Mouse (Mus musculus): ENCODE data around the gene Itln1. TPM values are rescaled to one million over a fixed set of nuclear protein-coding genes. Genes with fewer than 3 reads are reported as not detected.

The Itln1 gene
- polyA plus RNA-seq, 1 experiment from 2014 or later, result not detected

GRCm38 (mm10) chr1:171560262-171560661, 25.2 kb upstream of the Itln1 start:
- DNase-seq (ENCODE audit: low spot score) (no peak), ATAC-seq (ENCODE audit: low FRiP score) (no peak)
- H3K4me1 ChIP-seq (replicated peaks; ENCODE audit: control insufficient read depth, insufficient read depth, low read length), result no peaks in the 10 kb centered on the region
- WGBS, result 78% methylated on average over 2 of the region's 2 CpGs
- H3K9me3 ChIP-seq (ENCODE audit: control insufficient read depth, low read length), result no peaks in the 10 kb centered on the region
- no peak overlapping the region for H3K9ac ChIP-seq
- no peak overlapping the region for H3K4me2 ChIP-seq (replicated peaks)
- no peaks in the 10 kb centered on the region for H3K27me3 ChIP-seq (ENCODE audit: control insufficient read depth, insufficient read depth, low read length)
- H3K4me3 ChIP-seq (replicated peaks; ENCODE audit: low read length), result no peak overlapping the region
- H3K27ac ChIP-seq, result no peak overlapping the region
- H3K36me3 ChIP-seq (replicated peaks; ENCODE audit: control insufficient read depth, insufficient read depth), result no peaks in the 10 kb centered on the region

- no peaks in the 10 kb centered on the region for H3K9me3 ChIP-seq (ENCODE audit: control insufficient read depth, low read length)
- H3K27me3 ChIP-seq (ENCODE audit: control insufficient read depth, insufficient read depth, low read length), result no peaks in the 10 kb centered on the region
- WGBS, result 77% methylated on average over 4 of the region's 4 CpGs
- H3K4me3 ChIP-seq (replicated peaks; ENCODE audit: low read length), result no peak within 1 kb of the TSS
- H3K4me2 ChIP-seq (replicated peaks), result no peak within 1 kb of the TSS
- no peak within 1 kb of the TSS for H3K27ac ChIP-seq
- H3K9ac ChIP-seq, result no peak within 1 kb of the TSS
- H3K36me3 ChIP-seq (replicated peaks; ENCODE audit: control insufficient read depth, insufficient read depth), result no peaks in the 10 kb centered on the region
- no peak for DNase-seq (ENCODE audit: low spot score)
- no peaks in the 10 kb centered on the region for H3K4me1 ChIP-seq (replicated peaks; ENCODE audit: control insufficient read depth, insufficient read depth, low read length)
- ATAC-seq (ENCODE audit: low FRiP score), result no peak
Observed at GRCm38 (mm10) chr1:171558898-171559297, 23.8 kb upstream of the Itln1 start, which contains the start of gene Cd244a. Gene Cd244a, plus strand, starts transcription at chr1:171559193.

GRCm38 (mm10) chr1:171558407-171558806, 23.3 kb upstream of the Itln1 start:
- no peak for ATAC-seq (ENCODE audit: low FRiP score)
- no peak for DNase-seq (ENCODE audit: low spot score)
- Histone ChIP-seq H3K9ac (no peak overlapping the region), H3K4me2 (replicated peaks) (no peak overlapping the region), H3K9me3 (ENCODE audit: control insufficient read depth, low read length) (no peaks in the 10 kb centered on the region), H3K36me3 (replicated peaks; ENCODE audit: control insufficient read depth, insufficient read depth) (no peaks in the 10 kb centered on the region), H3K27ac (no peak overlapping the region), H3K27me3 (ENCODE audit: control insufficient read depth, insufficient read depth, low read length) (no peaks in the 10 kb centered on the region), H3K4me3 (replicated peaks; ENCODE audit: low read length) (no peak overlapping the region), H3K4me1 (replicated peaks; ENCODE audit: control insufficient read depth, insufficient read depth, low read length) (no peaks in the 10 kb centered on the region)
- 71% methylated on average over 6 of the region's 6 CpGs for WGBS

GRCm38 (mm10) chr1:171556366-171556765, 21.3 kb upstream of the Itln1 start:
- H3K27ac ChIP-seq, result no peak overlapping the region
- 87% methylated on average over 2 of the region's 2 CpGs for WGBS
- H3K27me3 ChIP-seq (ENCODE audit: control insufficient read depth, insufficient read depth, low read length), result no peaks in the 10 kb centered on the region
- no peak overlapping the region for H3K4me2 ChIP-seq (replicated peaks)
- no peaks in the 10 kb centered on the region for H3K36me3 ChIP-seq (replicated peaks; ENCODE audit: control insufficient read depth, insufficient read depth)
- ATAC-seq (ENCODE audit: low FRiP score) (no peak), DNase-seq (ENCODE audit: low spot score) (no peak)
- no peak overlapping the region for H3K9ac ChIP-seq
- H3K9me3 ChIP-seq (ENCODE audit: control insufficient read depth, low read length), result no peaks in the 10 kb centered on the region
- H3K4me1 ChIP-seq (replicated peaks; ENCODE audit: control insufficient read depth, insufficient read depth, low read length), result no peaks in the 10 kb centered on the region
- no peak overlapping the region for H3K4me3 ChIP-seq (replicated peaks; ENCODE audit: low read length)

- DNase-seq (ENCODE audit: low spot score) (no peak), ATAC-seq (ENCODE audit: low FRiP score) (no peak)
- Histone ChIP-seq H3K4me3 (replicated peaks; ENCODE audit: low read length) (no peak overlapping the region), H3K27me3 (ENCODE audit: control insufficient read depth, insufficient read depth, low read length) (no peaks in the 10 kb centered on the region), H3K4me2 (replicated peaks) (no peak overlapping the region), H3K27ac (no peak overlapping the region), H3K36me3 (replicated peaks; ENCODE audit: control insufficient read depth, insufficient read depth) (no peaks in the 10 kb centered on the region), H3K9ac (no peak overlapping the region), H3K4me1 (replicated peaks; ENCODE audit: control insufficient read depth, insufficient read depth, low read length) (no peaks in the 10 kb centered on the region), H3K9me3 (ENCODE audit: control insufficient read depth, low read length) (no peaks in the 10 kb centered on the region)
- WGBS, result 81% methylated on average over 11 of the region's 11 CpGs
Observed at GRCm38 (mm10) chr1:171553359-171554341, 18.6 kb upstream of the Itln1 start.

GRCm38 (mm10) chr1:171552230-171552629, 17.1 kb upstream of the Itln1 start:
- WGBS, result 76% methylated on average over 2 of the region's 2 CpGs
- H3K27ac ChIP-seq, result no peak overlapping the region
- ATAC-seq (ENCODE audit: low FRiP score), result no peak
- H3K36me3 ChIP-seq (replicated peaks; ENCODE audit: control insufficient read depth, insufficient read depth), result no peaks in the 10 kb centered on the region
- no peak overlapping the region for H3K4me2 ChIP-seq (replicated peaks)
- no peaks in the 10 kb centered on the region for H3K4me1 ChIP-seq (replicated peaks; ENCODE audit: control insufficient read depth, insufficient read depth, low read length)
- no peaks in the 10 kb centered on the region for H3K27me3 ChIP-seq (ENCODE audit: control insufficient read depth, insufficient read depth, low read length)
- H3K9ac ChIP-seq, result no peak overlapping the region
- no peaks in the 10 kb centered on the region for H3K9me3 ChIP-seq (ENCODE audit: control insufficient read depth, low read length)
- no peak for DNase-seq (ENCODE audit: low spot score)
- H3K4me3 ChIP-seq (replicated peaks; ENCODE audit: low read length), result no peak overlapping the region

GRCm38 (mm10) chr1:171551326-171551725, 16.2 kb upstream of the Itln1 start:
- no peaks in the 10 kb centered on the region for H3K27me3 ChIP-seq (ENCODE audit: control insufficient read depth, insufficient read depth, low read length)
- WGBS, result 91% methylated on average over 7 of the region's 7 CpGs
- H3K36me3 ChIP-seq (replicated peaks; ENCODE audit: control insufficient read depth, insufficient read depth), result no peaks in the 10 kb centered on the region
- no peaks in the 10 kb centered on the region for H3K4me1 ChIP-seq (replicated peaks; ENCODE audit: control insufficient read depth, insufficient read depth, low read length)
- DNase-seq (ENCODE audit: low spot score) (no peak), ATAC-seq (ENCODE audit: low FRiP score) (no peak)
- no peak overlapping the region for H3K4me2 ChIP-seq (replicated peaks)
- H3K4me3 ChIP-seq (replicated peaks; ENCODE audit: low read length), result no peak overlapping the region
- no peak overlapping the region for H3K27ac ChIP-seq
- no peak overlapping the region for H3K9ac ChIP-seq
- H3K9me3 ChIP-seq (ENCODE audit: control insufficient read depth, low read length), result no peaks in the 10 kb centered on the region

GRCm38 (mm10) chr1:171540694-171541093, 5.6 kb upstream of the Itln1 start:
- no peaks in the 10 kb centered on the region for H3K27me3 ChIP-seq (ENCODE audit: control insufficient read depth, insufficient read depth, low read length)
- DNase-seq (ENCODE audit: low spot score), result no peak
- no peak overlapping the region for H3K27ac ChIP-seq
- H3K4me1 ChIP-seq (replicated peaks; ENCODE audit: control insufficient read depth, insufficient read depth, low read length), result no peaks in the 10 kb centered on the region
- no peak overlapping the region for H3K4me2 ChIP-seq (replicated peaks)
- 86% methylated on average over 1 of the region's 1 CpGs for WGBS
- peaks cover 9% of the 10 kb centered on the region; the same call in 1 of the 2 replicates for H3K9me3 ChIP-seq (ENCODE audit: control insufficient read depth, low read length)
- no peak for ATAC-seq (ENCODE audit: low FRiP score)
- H3K4me3 ChIP-seq (replicated peaks; ENCODE audit: low read length), result no peak overlapping the region
- H3K9ac ChIP-seq, result no peak overlapping the region
- no peaks in the 10 kb centered on the region for H3K36me3 ChIP-seq (replicated peaks; ENCODE audit: control insufficient read depth, insufficient read depth)

GRCm38 (mm10) chr1:171534557-171534956, 537 bp downstream of the Itln1 start:
- Histone ChIP-seq H3K9ac (no peak overlapping the region), H3K27ac (no peak overlapping the region), H3K9me3 (ENCODE audit: control insufficient read depth, low read length) (peaks cover 2% of the 10 kb centered on the region; the same call in 1 of the 2 replicates), H3K4me3 (replicated peaks; ENCODE audit: low read length) (no peak overlapping the region), H3K4me1 (replicated peaks; ENCODE audit: control insufficient read depth, insufficient read depth, low read length) (no peaks in the 10 kb centered on the region), H3K4me2 (replicated peaks) (no peak overlapping the region), H3K36me3 (replicated peaks; ENCODE audit: control insufficient read depth, insufficient read depth) (no peaks in the 10 kb centered on the region), H3K27me3 (ENCODE audit: control insufficient read depth, insufficient read depth, low read length) (no peaks in the 10 kb centered on the region)
- ATAC-seq (ENCODE audit: low FRiP score), result no peak
- no peak for DNase-seq (ENCODE audit: low spot score)

Measured in hindbrain, embryonic 14.5 days (tissue).